Mouse (Mus musculus) erythroblast, embryonic 14.5 days (primary cell): ENCODE data around the gene 2310007B03Rik.

ENCODE experiments used
- GATA1 ChIP-seq: IDR thresholded peaks from 2 replicates; pipeline ENCODE4 v1.6.1; 2012; ENCODE audit warnings: low read length, inconsistent platforms, mixed read lengths
- TAL1 ChIP-seq: IDR thresholded peaks from 3 replicates; pipeline ENCODE4 v1.6.1; 2012; ENCODE audit warnings: low read length, inconsistent platforms, mixed read lengths

DNA sequence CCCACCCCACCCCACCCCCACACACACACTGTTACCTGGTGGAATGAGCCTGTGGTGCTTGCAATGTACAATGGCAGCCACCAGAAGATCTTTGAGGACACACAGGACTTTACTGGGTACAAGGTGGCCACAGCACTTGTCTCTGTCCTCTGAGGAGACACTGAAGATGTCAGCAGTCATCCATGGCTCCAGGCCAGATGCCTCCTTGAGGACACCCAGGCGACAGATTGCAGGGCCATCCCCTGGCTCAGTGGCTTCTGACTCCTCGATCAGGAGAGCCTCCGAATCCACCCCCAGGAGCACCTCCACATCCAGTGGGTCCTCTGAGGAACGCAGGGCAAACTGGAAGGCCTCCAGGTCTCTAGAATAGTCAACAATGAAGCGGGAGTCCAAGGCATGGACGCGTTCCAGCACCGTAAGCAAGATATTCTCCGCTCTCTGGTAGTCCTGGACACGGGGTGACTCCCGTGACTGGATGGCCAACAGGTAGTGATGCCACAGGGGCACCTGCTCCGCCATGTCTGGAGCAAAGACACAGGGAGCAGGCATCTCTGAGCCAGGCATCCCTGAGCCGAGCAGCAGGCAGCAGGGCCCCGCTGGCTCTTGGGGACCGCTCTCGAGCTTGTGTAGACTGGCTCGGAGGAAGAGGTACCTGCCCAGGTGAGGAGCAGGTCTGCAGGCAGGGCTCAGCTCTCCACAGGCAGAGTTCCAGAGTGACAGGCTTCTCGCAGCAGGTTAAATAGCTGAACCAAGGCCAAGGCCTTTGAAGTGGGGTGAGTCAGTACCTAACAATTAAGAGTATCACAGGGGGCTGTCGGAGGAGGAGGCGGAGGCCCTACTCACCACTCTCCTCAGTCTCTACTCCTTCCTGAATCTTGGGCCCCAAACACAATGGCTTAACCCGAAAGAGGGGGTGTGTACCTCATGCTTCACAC, 915 bp downstream of the 2310007B03Rik start:
- no peak for TF ChIP-seq GATA1
- TF ChIP-seq TAL1 = no peak
